Mouse (Mus musculus) lung, embryonic 16.5 days (tissue): ENCODE data around the gene Syndig1l. TPM values are rescaled to one million over a fixed set of nuclear protein-coding genes. Genes with fewer than 3 reads are reported as not detected.

ENCODE experiments used
- ATAC-seq: fragments of 200-750 bp; cut with Nextera tagmentation; 2 replicates; pipeline ENCODE4 v1.8.0; 2017; ENCODE audit warnings: low read depth, mild to moderate bottlenecking, moderate library complexity
- H3K27ac ChIP-seq: fragments of 300-500 bp; sonication (generic); 2 replicates; pipeline ENCODE4 v1.5.1; 2014; ENCODE audit warnings: mild to moderate bottlenecking, control low read depth, low read length
- H3K27me3 ChIP-seq: fragments of 300-500 bp; sonication (generic); 2 replicates; pipeline ENCODE4 v1.6.1; 2014; ENCODE audit warnings: low read depth, low read length, mixed read lengths; ENCODE audit not compliant: control insufficient read depth, insufficient read depth
- H3K36me3 ChIP-seq: fragments of 300-500 bp; sonication (generic); 2 replicates; pipeline ENCODE4 v1.6.1; 2014; ENCODE audit warnings: low read length; ENCODE audit not compliant: control insufficient read depth, insufficient read depth
- H3K4me1 ChIP-seq: fragments of 300-500 bp; sonication (generic); replicated peaks from 2 replicates; pipeline ENCODE4 v1.6.1; 2014; ENCODE audit warnings: low read length, mixed read lengths; ENCODE audit not compliant: control insufficient read depth, insufficient read depth
- H3K4me2 ChIP-seq: fragments of 300-500 bp; sonication (generic); 2 replicates; pipeline ENCODE4 v1.6.1; 2014; ENCODE audit warnings: low read depth, low read length, control low read depth
- H3K4me3 ChIP-seq: fragments of 300-500 bp; sonication (generic); 2 replicates; pipeline ENCODE4 v1.5.1; 2014; ENCODE audit warnings: mild to moderate bottlenecking, low read length, control low read depth
- H3K9ac ChIP-seq: fragments of 300-500 bp; sonication (generic); 2 replicates; pipeline ENCODE4 v1.6.1; 2014; ENCODE audit warnings: low read length, control low read depth
- H3K9me3 ChIP-seq: fragments of 300-500 bp; sonication (generic); 2 replicates; pipeline ENCODE4 v1.6.1; 2016; ENCODE audit warnings: low read length; ENCODE audit not compliant: control insufficient read depth
- WGBS: fragments of 180-500 bp; shearing (Covaris S2); extraction: QIAGEN DNeasy Blood & Tissue Kit; methylation state at CpG from one replicate; pipeline ENCODE4 v1.1.7; 2014; 5-methylcytosine and 5-hydroxymethylcytosine counted together
- polyA plus RNA-seq: library from polyadenylated mRNA; unstranded; fragments of >200 nt; fragmentation: Nextera tagmentation; extraction: Ambion mirVana; gene quantifications from 2 replicates; pipeline ENCODE4 v1.2.1, GENCODE M21; 2015

The Syndig1l gene
- polyA plus RNA-seq, 1 experiment from 2014 or later: not detected

DNA sequence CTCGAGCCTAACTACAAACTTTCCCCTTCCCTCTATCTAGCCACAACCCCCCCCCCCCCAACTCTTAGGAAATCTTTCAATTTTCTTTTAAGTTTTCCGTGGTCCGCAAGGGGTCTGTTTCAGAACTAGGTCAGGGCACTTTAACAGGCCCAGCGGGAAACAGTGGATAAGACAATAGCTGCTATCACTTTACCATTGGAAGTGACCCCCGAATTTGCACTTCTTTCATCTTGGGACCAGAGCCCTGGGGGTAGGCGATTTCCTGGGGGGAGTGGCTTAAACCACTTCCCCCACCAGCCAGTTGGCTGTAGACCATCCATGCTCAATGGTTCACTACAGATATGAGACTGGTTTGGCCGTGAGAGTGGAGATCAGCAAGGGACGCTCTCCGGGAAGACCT is 58.0 kb downstream of the Syndig1l start, which contains the start of gene Vrtn:
TSS of gene Vrtn (plus strand) at position 366 of the 400 bp plus-strand sequence.
- Histone ChIP-seq H3K4me3 (no peak within 1 kb of the TSS), H3K27me3 (peaks cover 42% of the 10 kb centered on the region), H3K9me3 (no peaks in the 10 kb centered on the region), H3K36me3 (no peaks in the 10 kb centered on the region), H3K4me1 (no peaks in the 10 kb centered on the region; the same call in 1 of the 2 replicates), H3K27ac (no peak within 1 kb of the TSS), H3K9ac (no peak within 1 kb of the TSS), H3K4me2 (no peak within 1 kb of the TSS)
- WGBS: 12% methylated on average over 9 of the region's 9 CpGs
- ATAC-seq: no peak

DNA sequence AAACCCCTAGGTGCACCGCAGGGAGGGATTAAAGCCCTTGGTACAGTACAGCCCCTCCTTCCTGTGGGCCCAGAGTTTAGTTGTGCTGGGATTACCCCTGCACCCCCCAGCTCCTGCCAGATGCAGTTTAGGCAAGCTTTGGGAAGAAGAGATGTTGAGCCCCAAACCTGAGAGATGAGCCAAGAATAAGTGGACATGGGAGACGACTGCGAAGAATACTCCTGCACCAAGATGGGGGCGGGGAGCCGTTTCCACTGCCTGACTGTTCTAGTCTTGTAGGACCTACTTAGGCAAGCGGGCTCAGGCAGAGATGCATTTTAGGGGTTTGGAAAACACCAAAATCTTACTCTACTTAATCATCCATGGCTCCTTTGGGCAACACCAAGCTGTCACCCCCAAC is 58.4 kb downstream of the Syndig1l start:
- Histone ChIP-seq H3K27me3 (peaks cover 42% of the 10 kb centered on the region), H3K4me1 (no peaks in the 10 kb centered on the region; the same call in 1 of the 2 replicates), H3K27ac (no peak overlapping the region), H3K4me3 (no peak overlapping the region), H3K36me3 (no peaks in the 10 kb centered on the region), H3K4me2 (no peak overlapping the region), H3K9me3 (no peaks in the 10 kb centered on the region), H3K9ac (no peak overlapping the region)
- no peak for ATAC-seq
- WGBS: 19% methylated on average over 6 of the region's 6 CpGs

DNA sequence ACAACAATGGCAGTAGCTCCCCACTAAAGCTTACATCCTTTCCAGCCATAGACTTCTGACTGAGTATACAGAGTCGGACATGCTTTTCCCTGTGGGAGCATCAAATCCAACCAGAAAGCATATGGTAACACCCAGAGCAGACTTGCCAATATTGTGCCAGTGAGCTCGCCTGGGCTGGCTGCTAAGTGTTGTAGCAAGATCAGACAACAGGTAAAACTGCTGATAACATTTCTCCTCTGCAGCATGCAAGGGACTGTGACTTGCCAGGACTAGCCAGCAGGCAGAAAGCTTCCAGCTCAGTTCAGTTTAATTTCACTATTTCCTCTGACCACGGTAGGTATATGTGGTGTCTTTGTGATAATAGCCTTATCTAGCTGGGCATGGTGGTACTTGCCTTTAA is 66.8 kb downstream of the Syndig1l start:
- Histone ChIP-seq H3K9me3 (no peaks in the 10 kb centered on the region), H3K9ac (no peak overlapping the region), H3K4me1 (no peaks in the 10 kb centered on the region), H3K4me2 (no peak overlapping the region), H3K27ac (no peak overlapping the region), H3K4me3 (no peak overlapping the region), H3K36me3 (no peaks in the 10 kb centered on the region), H3K27me3 (no peaks in the 10 kb centered on the region)
- WGBS: 52% methylated on average over 3 of the region's 3 CpGs
- ATAC-seq: no peak

Other genes starting within 250 kb of the Syndig1l start
- gene Aldh6a1, start 247.8 kb downstream of the Syndig1l start, polyA plus RNA-seq: 54.4 and 56.9 TPM in 2 replicates
- gene Lin52, start 247.4 kb downstream of the Syndig1l start, polyA plus RNA-seq: 21.7 and 23.5 TPM in 2 replicates
- not detected in 2 replicates for gene Vsx2, start 129.1 kb downstream of the Syndig1l start, polyA plus RNA-seq
- gene Abcd4, start 81.4 kb downstream of the Syndig1l start, polyA plus RNA-seq: 14.5 and 14.8 TPM in 2 replicates
- gene Vrtn, start 57.8 kb downstream of the Syndig1l start, polyA plus RNA-seq: not detected in 2 replicates
- 185 and 217 TPM in 2 replicates for gene Npc2, start 74.3 kb upstream of the Syndig1l start, polyA plus RNA-seq
- 133 and 148 TPM in 2 replicates for gene Isca2, start 74.4 kb upstream of the Syndig1l start, polyA plus RNA-seq
- 18.6 and 19.8 TPM in 2 replicates for gene Ltbp2, start 177.7 kb upstream of the Syndig1l start, polyA plus RNA-seq